Mouse (Mus musculus) granulocyte monocyte progenitor cell, adult 5-6 weeks (primary cell): Measurements from ENCODE around the gene Frmd4a. TPM values are rescaled to one million over a fixed set of nuclear protein-coding genes. Genes with fewer than 3 reads are reported as not detected.
"Not testable (repeated sequence)": the region's sequence is repeated elsewhere in the genome, so short reads cannot be mapped to it uniquely, and the experiment has no call there.

Experiments used
- ATAC-seq: replicated peaks from 2 replicates; pipeline ENCODE4 v1.8.0; 2016; ENCODE audit warnings: mild to moderate bottlenecking, moderate TSS enrichment, inconsistent platforms; ENCODE audit not compliant: poor library complexity, severe bottlenecking
- total RNA-seq, 2 experiments: library from RNA; stranded (forward) in 1 of 2; stranded (reverse) in 1 of 2; fragments of 200-712, 200-1000 nt in 1 of 2; fragments of >200 nt in 1 of 2; fragmentation: Nextera tagmentation in 1 of 2; gene quantifications; 2 replicates each; pipeline ENCODE4 v1.2.3; 2014 to 2017

The Frmd4a gene
- total RNA-seq, 2 experiments from 2014 or later, result 15.1 to 30.3 TPM

- no peak for ATAC-seq
Observed at GRCm38 (mm10) chr2:4586245-4586644, 568.7 kb downstream of the Frmd4a start.

GRCm38 (mm10) chr2:4587685-4588409, 570.3 kb downstream of the Frmd4a start:
- ATAC-seq, result no peak

- ATAC-seq, result peak; percentile 25; the same call in 1 of the 2 replicates
Observed at GRCm38 (mm10) chr2:4591647-4592046, 574.1 kb downstream of the Frmd4a start.

- ATAC-seq, result no peak
Observed at GRCm38 (mm10) chr2:4592666-4593065, 575.1 kb downstream of the Frmd4a start.

- peak; percentile 98 for ATAC-seq
Observed at GRCm38 (mm10) chr2:4593433-4593832, 575.9 kb downstream of the Frmd4a start.

- no peak for ATAC-seq
Observed at GRCm38 (mm10) chr2:4593878-4594387, 576.4 kb downstream of the Frmd4a start.

GRCm38 (mm10) chr2:4596992-4597391, 579.5 kb downstream of the Frmd4a start:
- ATAC-seq, result no peak

- ATAC-seq, result peak; percentile 65
Observed at GRCm38 (mm10) chr2:4601034-4601890, 583.7 kb downstream of the Frmd4a start.

GRCm38 (mm10) chr2:4603361-4603945, 585.9 kb downstream of the Frmd4a start:
- ATAC-seq, result no peak

GRCm38 (mm10) chr2:4606559-4606958, 589.0 kb downstream of the Frmd4a start:
- ATAC-seq, result no peak

GRCm38 (mm10) chr2:4608253-4608652, 590.7 kb downstream of the Frmd4a start:
- no peak for ATAC-seq

GRCm38 (mm10) chr2:4609433-4609832, 591.9 kb downstream of the Frmd4a start:
- no peak for ATAC-seq

- no peak for ATAC-seq
Observed at GRCm38 (mm10) chr2:4611295-4611694, 593.8 kb downstream of the Frmd4a start.

- ATAC-seq, result no peak
Observed at GRCm38 (mm10) chr2:4611704-4612103, 594.2 kb downstream of the Frmd4a start.

- ATAC-seq, result not testable (repeated sequence)
Observed at GRCm38 (mm10) chr2:4614276-4614929, 596.9 kb downstream of the Frmd4a start.

- ATAC-seq, result peak; percentile 37; the same call in 1 of the 2 replicates
Observed at GRCm38 (mm10) chr2:4615014-4615546, 597.6 kb downstream of the Frmd4a start.

GRCm38 (mm10) chr2:4616995-4617394, 599.5 kb downstream of the Frmd4a start:
- ATAC-seq, result no peak

- not testable (repeated sequence) for ATAC-seq
Observed at GRCm38 (mm10) chr2:4619126-4619525, 601.6 kb downstream of the Frmd4a start.

GRCm38 (mm10) chr2:4619893-4620593, 602.5 kb downstream of the Frmd4a start:
- ATAC-seq, result no peak
